Mouse (Mus musculus) layer of hippocampus, adult 6 months (tissue): ENCODE results near the gene Gtsf2. TPM values are rescaled to one million over a fixed set of nuclear protein-coding genes. Genes with fewer than 3 reads are reported as not detected.

ENCODE experiments used
- long read RNA-seq, 2 experiments: library from polyadenylated mRNA; unstranded; transcript quantifications; one replicate each; pipeline ENCODE4 v2.0.0; 2019 to 2020
- polyA plus RNA-seq: library from polyadenylated mRNA; unstranded; fragments of <200 nt; fragmentation: Nextera tagmentation; gene quantifications from 2 replicates; pipeline ENCODE4 v1.2.3, GENCODE M21; 2021

Gtsf2 gene
- polyA plus RNA-seq: not detected in 2 replicates
- long read RNA-seq, experiment 1: 0 reads
- long read RNA-seq, experiment 2: 0 reads

GRCm38 (mm10) chr15:103448369-103448768 lies at the start of gene Gtsf2:
Gtsf2 (minus strand) TSS chr15:103448469.

GRCm38 (mm10) chr15:103453551-103454218 lies 5.4 kb upstream of the Gtsf2 start, which contains the start of gene Nckap1l:
Nckap1l (plus strand) TSS chr15:103453794.

GRCm38 (mm10) chr15:103430241-103430640 lies 18.0 kb downstream of the Gtsf2 start, which contains the start of gene Gtsf1:
Gtsf1 (minus strand) TSS chr15:103430470.

Other genes starting within 250 kb of the Gtsf2 start
- gene Cbx5, start 208.7 kb downstream of the Gtsf2 start, polyA plus RNA-seq: 84.7 and 97.7 TPM in 2 replicates
- 214 and 277 TPM in 2 replicates for gene Hnrnpa1, start 208.0 kb downstream of the Gtsf2 start, polyA plus RNA-seq
- gene Nfe2, start 190.1 kb downstream of the Gtsf2 start, polyA plus RNA-seq: not detected in 2 replicates
- gene Copz1, start 175.8 kb downstream of the Gtsf2 start, polyA plus RNA-seq: 130 and 134 TPM in 2 replicates
- gene Gpr84, start 137.9 kb downstream of the Gtsf2 start, polyA plus RNA-seq: 1.5 and 1.7 TPM in 2 replicates
- gene Zfp385a, start 108.4 kb downstream of the Gtsf2 start, polyA plus RNA-seq: 16.1 and 20.8 TPM in 2 replicates
- gene Itga5, start 81.7 kb downstream of the Gtsf2 start, polyA plus RNA-seq: 0.51 and 0.52 TPM in 2 replicates
- 0.36 TPM in 1 of 2 replicates, not detected in the other for gene Gtsf1, start 18.0 kb downstream of the Gtsf2 start, polyA plus RNA-seq
- gene Nckap1l, start 5.3 kb upstream of the Gtsf2 start, polyA plus RNA-seq: 2.3 and 2.5 TPM in 2 replicates
- gene Pde1b, start 54.6 kb upstream of the Gtsf2 start, polyA plus RNA-seq: 23.5 and 23.6 TPM in 2 replicates
- 183 and 201 TPM in 2 replicates for gene Ppp1r1a, start 89.5 kb upstream of the Gtsf2 start, polyA plus RNA-seq
- 0.35 and 0.50 TPM in 2 replicates for gene Glycam1, start 116.6 kb upstream of the Gtsf2 start, polyA plus RNA-seq